Mouse (Mus musculus): ENCODE data around the gene Hoxa11. TPM values are rescaled to one million over a fixed set of nuclear protein-coding genes. Genes with fewer than 3 reads are reported as not detected.

Hoxa11 gene
- polyA plus RNA-seq, 1 experiment from 2014 or later: 2.0 TPM

GRCm38 (mm10) chr6:52268341-52268740 lies 22.7 kb upstream of the Hoxa11 start:
- H3K4me1 ChIP-seq (replicated peaks; ENCODE audit: control insufficient read depth, insufficient read depth, low read length): 0 out of 2 replicates have a peak, but pooled peaks cover 3% of the 10 kb centered on the region
- no peaks in the 10 kb centered on the region for H3K36me3 ChIP-seq (ENCODE audit: control insufficient read depth, insufficient read depth, low read length)
- peaks cover 97% of the 10 kb centered on the region for H3K27me3 ChIP-seq (replicated peaks; ENCODE audit: control insufficient read depth, insufficient read depth, low read length)
- H3K27ac ChIP-seq (ENCODE audit: low read depth): no peak overlapping the region
- WGBS: 10% methylated on average over 7 of the region's 7 CpGs
- DNase-seq (ENCODE audit: low spot score): no peak
- no peak overlapping the region for H3K9ac ChIP-seq (ENCODE audit: low read length)
- H3K4me2 ChIP-seq (ENCODE audit: low read length): no peak overlapping the region
- H3K9me3 ChIP-seq (ENCODE audit: control insufficient read depth, low read length): no peaks in the 10 kb centered on the region
- no peak overlapping the region for H3K4me3 ChIP-seq (ENCODE audit: low read depth, low read length)
- ATAC-seq (replicated peaks; ENCODE audit: low FRiP score, low TSS enrichment, low read depth): no peak

DNA sequence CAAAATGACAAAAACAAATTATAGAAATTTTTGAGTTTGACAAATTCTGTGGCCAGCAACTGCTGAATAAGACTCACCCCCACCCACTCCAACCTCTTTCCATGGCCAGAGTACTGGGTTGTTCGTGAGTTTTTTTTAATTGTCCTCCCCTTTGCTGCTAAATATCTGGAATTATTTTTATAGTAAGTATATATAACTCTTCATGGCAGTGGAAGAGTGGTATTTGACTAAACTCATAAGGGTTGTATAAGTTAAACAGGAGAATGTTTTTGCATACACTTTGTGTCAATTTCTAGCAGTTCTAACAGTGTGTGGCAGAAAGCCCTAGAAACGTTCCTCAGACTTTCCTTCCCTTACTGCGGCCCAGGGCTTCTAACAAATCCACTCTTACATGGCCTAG lies 22.1 kb upstream of the Hoxa11 start:
- H3K4me3 ChIP-seq (ENCODE audit: low read depth, low read length): no peak overlapping the region
- DNase-seq (ENCODE audit: low spot score): no peak
- peaks cover 97% of the 10 kb centered on the region for H3K27me3 ChIP-seq (replicated peaks; ENCODE audit: control insufficient read depth, insufficient read depth, low read length)
- H3K9me3 ChIP-seq (ENCODE audit: control insufficient read depth, low read length): no peaks in the 10 kb centered on the region
- H3K4me2 ChIP-seq (ENCODE audit: low read length): no peak overlapping the region
- 0 out of 2 replicates have a peak, but pooled peaks cover 3% of the 10 kb centered on the region for H3K4me1 ChIP-seq (replicated peaks; ENCODE audit: control insufficient read depth, insufficient read depth, low read length)
- H3K27ac ChIP-seq (ENCODE audit: low read depth): no peak overlapping the region
- H3K36me3 ChIP-seq (ENCODE audit: control insufficient read depth, insufficient read depth, low read length): no peaks in the 10 kb centered on the region
- no peak overlapping the region for H3K9ac ChIP-seq (ENCODE audit: low read length)
- 5% methylated on average over 3 of the region's 3 CpGs for WGBS
- ATAC-seq (replicated peaks; ENCODE audit: low FRiP score, low TSS enrichment, low read depth): no peak

GRCm38 (mm10) chr6:52267221-52267620 lies 21.6 kb upstream of the Hoxa11 start:
- ATAC-seq (replicated peaks; ENCODE audit: low FRiP score, low TSS enrichment, low read depth): no peak
- no peak overlapping the region for H3K4me3 ChIP-seq (ENCODE audit: low read depth, low read length)
- peaks cover 97% of the 10 kb centered on the region for H3K27me3 ChIP-seq (replicated peaks; ENCODE audit: control insufficient read depth, insufficient read depth, low read length)
- H3K9me3 ChIP-seq (ENCODE audit: control insufficient read depth, low read length): no peaks in the 10 kb centered on the region
- H3K4me2 ChIP-seq (ENCODE audit: low read length): no peak overlapping the region
- 25% methylated on average over 5 of the region's 5 CpGs for WGBS
- no peak overlapping the region for H3K9ac ChIP-seq (ENCODE audit: low read length)
- no peaks in the 10 kb centered on the region for H3K36me3 ChIP-seq (ENCODE audit: control insufficient read depth, insufficient read depth, low read length)
- H3K4me1 ChIP-seq (replicated peaks; ENCODE audit: control insufficient read depth, insufficient read depth, low read length): 0 out of 2 replicates have a peak, but pooled peaks cover 3% of the 10 kb centered on the region
- DNase-seq (ENCODE audit: low spot score): no peak
- no peak overlapping the region for H3K27ac ChIP-seq (ENCODE audit: low read depth)

DNA sequence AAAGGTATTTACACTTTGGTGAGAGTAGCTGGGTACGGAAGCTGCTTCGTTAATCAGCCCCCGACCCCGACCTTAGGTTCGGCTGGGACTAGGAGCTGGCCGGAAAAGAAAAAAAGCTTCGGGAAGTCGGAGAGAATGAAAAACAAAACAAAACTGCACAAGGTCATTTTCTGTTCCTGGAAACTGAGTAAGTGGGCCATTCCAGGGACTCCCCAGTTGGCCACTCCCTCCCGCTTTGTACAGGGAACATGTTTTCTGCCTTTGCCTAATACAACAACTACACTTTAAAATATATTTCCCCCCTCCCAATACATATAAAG lies 21.0 kb upstream of the Hoxa11 start:
- 0 out of 2 replicates have a peak, but pooled peaks cover 3% of the 10 kb centered on the region for H3K4me1 ChIP-seq (replicated peaks; ENCODE audit: control insufficient read depth, insufficient read depth, low read length)
- ATAC-seq (replicated peaks; ENCODE audit: low FRiP score, low TSS enrichment, low read depth) (no peak), DNase-seq (ENCODE audit: low spot score) (peak; percentile 59)
- 5% methylated on average over 9 of the region's 9 CpGs for WGBS
- H3K9ac ChIP-seq (ENCODE audit: low read length): no peak overlapping the region
- H3K27me3 ChIP-seq (replicated peaks; ENCODE audit: control insufficient read depth, insufficient read depth, low read length): peaks cover 97% of the 10 kb centered on the region
- no peak overlapping the region for H3K4me2 ChIP-seq (ENCODE audit: low read length)
- H3K27ac ChIP-seq (ENCODE audit: low read depth): no peak overlapping the region
- H3K36me3 ChIP-seq (ENCODE audit: control insufficient read depth, insufficient read depth, low read length): no peaks in the 10 kb centered on the region
- H3K9me3 ChIP-seq (ENCODE audit: control insufficient read depth, low read length): no peaks in the 10 kb centered on the region
- H3K4me3 ChIP-seq (ENCODE audit: low read depth, low read length): no peak overlapping the region

DNA sequence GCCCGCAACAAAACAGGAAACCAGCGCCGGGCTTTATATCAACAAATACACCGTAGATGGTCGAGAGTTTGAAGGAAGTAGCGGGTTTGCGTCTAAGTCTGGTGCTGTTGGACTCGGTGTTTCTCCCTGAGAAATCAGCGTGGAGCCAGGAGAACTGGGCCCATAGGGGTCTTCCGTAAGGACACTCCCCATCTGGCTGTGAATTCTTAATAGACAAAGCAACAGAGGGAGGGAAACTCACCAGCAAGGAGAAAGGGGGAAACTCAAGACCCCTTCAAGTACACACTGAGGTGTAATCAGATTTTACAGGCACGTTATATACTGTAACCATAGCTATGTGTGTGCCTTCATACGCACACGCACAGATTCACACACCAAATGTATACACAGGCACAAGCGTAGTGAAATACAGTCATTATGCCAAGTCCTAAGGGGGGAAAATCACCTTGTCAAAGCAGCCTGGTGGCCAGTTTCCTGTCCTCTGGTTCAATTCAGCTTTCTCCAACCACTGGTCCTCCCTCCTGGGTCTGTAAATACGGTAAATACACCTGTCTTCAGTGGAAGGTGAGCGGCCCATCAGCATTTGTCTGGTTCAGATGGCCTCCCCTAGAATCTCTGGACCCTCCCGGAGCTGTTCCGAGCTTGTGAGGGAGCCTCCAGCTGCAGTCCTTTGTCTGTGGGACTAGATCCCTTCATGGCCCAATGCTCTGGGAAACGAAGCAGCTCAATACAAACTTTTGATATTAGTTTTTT lies 20.5 kb upstream of the Hoxa11 start:
- H3K36me3 ChIP-seq (ENCODE audit: control insufficient read depth, insufficient read depth, low read length): no peaks in the 10 kb centered on the region
- ATAC-seq (replicated peaks; ENCODE audit: low FRiP score, low TSS enrichment, low read depth) (no peak), DNase-seq (ENCODE audit: low spot score) (peak; percentile 80)
- no peak overlapping the region for H3K4me3 ChIP-seq (ENCODE audit: low read depth, low read length)
- no peak overlapping the region for H3K4me2 ChIP-seq (ENCODE audit: low read length)
- no peak overlapping the region for H3K27ac ChIP-seq (ENCODE audit: low read depth)
- H3K9me3 ChIP-seq (ENCODE audit: control insufficient read depth, low read length): no peaks in the 10 kb centered on the region
- peaks cover 97% of the 10 kb centered on the region for H3K27me3 ChIP-seq (replicated peaks; ENCODE audit: control insufficient read depth, insufficient read depth, low read length)
- no peak overlapping the region for H3K9ac ChIP-seq (ENCODE audit: low read length)
- WGBS: 3% methylated on average over 19 of the region's 19 CpGs
- 0 out of 2 replicates have a peak, but pooled peaks cover 4% of the 10 kb centered on the region for H3K4me1 ChIP-seq (replicated peaks; ENCODE audit: control insufficient read depth, insufficient read depth, low read length)

GRCm38 (mm10) chr6:52265306-52265912 lies 19.8 kb upstream of the Hoxa11 start:
- no peak overlapping the region for H3K4me3 ChIP-seq (ENCODE audit: low read depth, low read length)
- peaks cover 4% of the 10 kb centered on the region; the same call in 1 of the 2 replicates for H3K4me1 ChIP-seq (replicated peaks; ENCODE audit: control insufficient read depth, insufficient read depth, low read length)
- H3K9ac ChIP-seq (ENCODE audit: low read length): no peak overlapping the region
- peak; percentile 71 for DNase-seq (ENCODE audit: low spot score)
- no peak overlapping the region for H3K4me2 ChIP-seq (ENCODE audit: low read length)
- ATAC-seq (replicated peaks; ENCODE audit: low FRiP score, low TSS enrichment, low read depth): no peak
- H3K36me3 ChIP-seq (ENCODE audit: control insufficient read depth, insufficient read depth, low read length): no peaks in the 10 kb centered on the region
- WGBS: 2% methylated on average over 18 of the region's 18 CpGs
- H3K27me3 ChIP-seq (replicated peaks; ENCODE audit: control insufficient read depth, insufficient read depth, low read length): peaks cover 99% of the 10 kb centered on the region
- no peaks in the 10 kb centered on the region for H3K9me3 ChIP-seq (ENCODE audit: control insufficient read depth, low read length)
- no peak overlapping the region for H3K27ac ChIP-seq (ENCODE audit: low read depth)

DNA sequence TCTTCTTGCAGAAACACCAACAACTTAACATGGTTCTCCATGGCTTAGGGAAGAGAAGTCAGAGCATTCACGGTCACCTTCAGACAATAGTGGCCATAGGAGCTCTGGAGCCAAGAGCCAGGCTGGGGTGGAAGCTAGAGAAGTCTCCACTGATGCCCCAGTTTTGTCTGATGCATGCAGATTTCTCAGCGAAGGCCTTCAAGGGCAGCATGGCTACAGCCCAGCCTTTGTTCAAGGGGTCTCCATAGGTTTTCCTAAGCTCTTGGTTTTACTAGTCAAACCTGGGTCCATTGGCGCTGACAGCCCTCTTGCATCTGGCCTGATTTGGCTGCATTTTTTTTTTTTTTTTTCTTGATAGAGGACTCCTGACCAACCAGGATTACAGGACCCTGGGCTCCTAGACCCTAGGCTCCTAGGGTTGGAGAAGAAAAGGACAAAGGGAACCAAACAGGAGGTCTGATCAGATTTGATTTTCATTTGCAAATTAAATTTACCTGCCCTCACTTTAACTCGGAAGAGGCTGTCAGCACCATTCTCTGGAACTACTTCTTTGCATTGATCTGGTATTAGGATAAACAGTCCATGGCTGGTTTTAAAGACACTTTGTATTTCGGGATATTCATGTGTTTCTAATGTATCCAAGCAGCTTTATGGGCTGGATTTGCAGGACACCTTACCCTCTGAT lies 18.6 kb upstream of the Hoxa11 start:
- ATAC-seq (replicated peaks; ENCODE audit: low FRiP score, low TSS enrichment, low read depth): no peak
- Histone ChIP-seq H3K9me3 (ENCODE audit: control insufficient read depth, low read length) (no peaks in the 10 kb centered on the region), H3K27ac (ENCODE audit: low read depth) (no peak overlapping the region), H3K4me3 (ENCODE audit: low read depth, low read length) (no peak overlapping the region), H3K9ac (ENCODE audit: low read length) (no peak overlapping the region), H3K4me2 (ENCODE audit: low read length) (no peak overlapping the region), H3K27me3 (replicated peaks; ENCODE audit: control insufficient read depth, insufficient read depth, low read length) (peaks cover 98% of the 10 kb centered on the region), H3K4me1 (replicated peaks; ENCODE audit: control insufficient read depth, insufficient read depth, low read length) (peaks cover 11% of the 10 kb centered on the region; the same call in 1 of the 2 replicates), H3K36me3 (ENCODE audit: control insufficient read depth, insufficient read depth, low read length) (no peaks in the 10 kb centered on the region)
- 4% methylated on average over 5 of the region's 5 CpGs for WGBS
- peak; percentile 63 for DNase-seq (ENCODE audit: low spot score)

DNA sequence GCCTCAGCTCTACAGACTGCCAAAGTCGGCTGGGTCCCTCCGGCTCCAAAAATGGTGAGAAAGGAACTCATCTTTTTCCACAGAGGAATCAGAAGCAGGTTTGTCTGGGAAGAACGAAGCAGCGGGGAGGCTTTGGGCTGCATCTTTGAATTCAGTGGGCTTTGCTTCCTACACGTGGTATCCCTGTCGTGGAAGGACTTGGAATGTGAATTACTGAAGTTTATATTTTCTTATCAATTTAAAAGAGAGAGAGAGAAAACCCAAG lies 17.6 kb upstream of the Hoxa11 start:
- H3K36me3 ChIP-seq (ENCODE audit: control insufficient read depth, insufficient read depth, low read length): no peaks in the 10 kb centered on the region
- H3K9ac ChIP-seq (ENCODE audit: low read length): no peak overlapping the region
- H3K4me2 ChIP-seq (ENCODE audit: low read length): no peak overlapping the region
- H3K27ac ChIP-seq (ENCODE audit: low read depth): no peak overlapping the region
- no peak for ATAC-seq (replicated peaks; ENCODE audit: low FRiP score, low TSS enrichment, low read depth)
- H3K4me1 ChIP-seq (replicated peaks; ENCODE audit: control insufficient read depth, insufficient read depth, low read length): peaks cover 11% of the 10 kb centered on the region; the same call in 1 of the 2 replicates
- 4% methylated on average over 6 of the region's 6 CpGs for WGBS
- no peak for DNase-seq (ENCODE audit: low spot score)
- H3K4me3 ChIP-seq (ENCODE audit: low read depth, low read length): no peak overlapping the region
- peaks cover 98% of the 10 kb centered on the region for H3K27me3 ChIP-seq (replicated peaks; ENCODE audit: control insufficient read depth, insufficient read depth, low read length)
- no peaks in the 10 kb centered on the region for H3K9me3 ChIP-seq (ENCODE audit: control insufficient read depth, low read length)
